Mouse (Mus musculus) E14TG2a.4 (cell line): ENCODE measurements around the gene Scgb1b20.
"Not testable (repeated sequence)": the region's sequence is repeated elsewhere in the genome, so short reads cannot be mapped to it uniquely, and the experiment has no call there.

Experiments
- H3K27me3 ChIP-seq: 2 replicates; pipeline ENCODE4 v1.6.1; 2014; ENCODE audit warnings: low read length, control low read depth; ENCODE audit not compliant: insufficient read depth
- H3K36me3 ChIP-seq: 2 replicates; pipeline ENCODE4 v1.6.1; 2014; ENCODE audit warnings: low read length, control low read depth; ENCODE audit not compliant: insufficient read depth
- H3K4me1 ChIP-seq: replicated peaks from 2 replicates; pipeline ENCODE4 v1.6.1; 2014; ENCODE audit warnings: low read depth, low read length, control low read depth
- H3K4me3 ChIP-seq: replicated peaks from 2 replicates; pipeline ENCODE4 v1.5.1; 2014; ENCODE audit warnings: mild to moderate bottlenecking, low read length
- H3K9me3 ChIP-seq: 2 replicates; pipeline ENCODE4 v1.6.1; 2014; ENCODE audit warnings: low read length, control low read depth
- CTCF ChIP-seq: conservative IDR thresholded peaks from 2 replicates; pipeline ENCODE4 v1.5.1; 2014; ENCODE audit warnings: low read length
- NANOG ChIP-seq: IDR thresholded peaks from 2 replicates; pipeline ENCODE4 v1.6.1; 2014; ENCODE audit warnings: borderline replicate concordance, low read length, mixed read lengths
- POU5F1 ChIP-seq: IDR thresholded peaks from 2 replicates; pipeline ENCODE4 v1.6.1; 2014; ENCODE audit warnings: low read length, borderline replicate concordance

Scgb1b20 gene

DNA sequence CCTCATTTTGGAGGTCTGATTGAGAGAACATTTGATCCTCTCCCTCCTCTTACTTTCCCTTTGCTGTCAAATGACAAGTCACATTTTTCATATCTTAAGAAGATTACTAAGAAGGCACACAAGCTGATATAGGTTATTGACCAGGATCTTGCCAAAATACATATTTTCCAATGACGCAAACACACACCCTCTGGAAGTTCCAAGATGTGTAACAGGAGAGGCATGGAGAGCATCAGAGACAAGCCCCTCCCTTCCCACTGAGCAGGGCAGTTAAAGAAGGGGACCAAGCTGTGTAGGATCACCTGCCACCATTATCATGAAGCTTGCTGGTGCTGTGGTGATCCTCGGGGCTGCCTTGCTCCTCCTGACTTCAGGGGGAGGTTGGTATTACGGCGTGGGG lies at the start of gene Scgb1b20:
TSS of gene Scgb1b20 (plus strand) at position 301 of the 400 bp plus-strand sequence.
- H3K4me3 ChIP-seq, H3K27me3 ChIP-seq, H3K36me3 ChIP-seq, H3K4me1 ChIP-seq, H3K9me3 ChIP-seq: not testable (repeated sequence)

GRCm38 (mm10) chr7:33366222-33366621 lies 6.8 kb upstream of the Scgb1b20 start, which contains the start of gene Scgb2b20:
TSS of gene Scgb2b20 (minus strand) at chr7:33366322.
- not testable (repeated sequence) for H3K9me3 ChIP-seq, H3K4me1 ChIP-seq, H3K36me3 ChIP-seq, H3K4me3 ChIP-seq, H3K27me3 ChIP-seq

GRCm38 (mm10) chr7:33399749-33400148 lies 26.7 kb downstream of the Scgb1b20 start:
- H3K27me3 ChIP-seq, H3K36me3 ChIP-seq, H3K4me1 ChIP-seq, H3K4me3 ChIP-seq: not testable (repeated sequence)
- H3K9me3 ChIP-seq, result peaks cover 39% of the 10 kb centered on the region

GRCm38 (mm10) chr7:33401650-33402049 lies 28.6 kb downstream of the Scgb1b20 start:
- no peaks in the 10 kb centered on the region for H3K36me3 ChIP-seq
- H3K27me3 ChIP-seq, result no peaks in the 10 kb centered on the region
- peaks cover 39% of the 10 kb centered on the region for H3K9me3 ChIP-seq
- no peak overlapping the region for H3K4me3 ChIP-seq
- H3K4me1 ChIP-seq, result no peaks in the 10 kb centered on the region
- TF ChIP-seq CTCF (no peak), POU5F1 (no peak), NANOG (no peak)

DNA sequence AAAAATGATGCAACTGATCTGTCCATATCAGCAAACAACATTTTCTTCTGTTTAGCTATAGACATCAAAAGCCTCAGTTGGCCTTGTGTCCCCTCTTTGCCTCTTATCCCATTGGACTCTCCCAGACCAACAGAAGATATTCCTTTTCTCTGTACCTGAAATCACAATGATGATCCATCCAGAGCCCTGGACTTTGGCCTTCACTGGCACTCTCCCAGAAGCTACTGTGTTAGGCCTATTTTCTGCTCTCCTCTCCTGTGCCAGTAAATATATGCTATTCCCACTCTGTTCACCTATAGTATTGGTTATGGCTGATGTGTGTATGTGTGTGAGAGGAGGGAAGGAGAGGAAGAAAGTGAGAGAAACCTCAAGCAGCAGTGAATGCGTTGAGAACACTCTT lies 36.6 kb downstream of the Scgb1b20 start:
- H3K27me3 ChIP-seq, H3K36me3 ChIP-seq, H3K4me1 ChIP-seq, H3K4me3 ChIP-seq: not testable (repeated sequence)
- peaks cover 14% of the 10 kb centered on the region for H3K9me3 ChIP-seq
